Mouse (Mus musculus) macrophage (primary cell): ENCODE results near the gene Wdr60. TPM values are rescaled to one million over a fixed set of nuclear protein-coding genes. Genes with fewer than 3 reads are reported as not detected.

ENCODE experiments used
- H3K27ac ChIP-seq: fragments of 350-480 bp; formaldehyde crosslinking; 2 replicates; pipeline ENCODE4 v1.9.0; 2021
- H3K36me3 ChIP-seq: fragments of 350-480 bp; formaldehyde crosslinking; 2 replicates; pipeline ENCODE4 v1.9.0; 2021; ENCODE audit errors: inconsistent target
- H3K4me3 ChIP-seq: fragments of 350-480 bp; formaldehyde crosslinking; 2 replicates; pipeline ENCODE4 v1.9.0; 2021; ENCODE audit errors: inconsistent target
- H3K79me2 ChIP-seq: fragments of 350-480 bp; formaldehyde crosslinking; 2 replicates; pipeline ENCODE4 v1.9.0; 2021; ENCODE audit errors: inconsistent target
- WGBS: methylation state at CpG from one replicate; pipeline ENCODE4 v1.1.7; 2026; ENCODE audit warnings: inconsistent platforms; ENCODE audit not compliant: missing documents; 5-methylcytosine and 5-hydroxymethylcytosine counted together
- polyA plus RNA-seq: library from polyadenylated mRNA; stranded (reverse); fragments of 250-400 nt; gene quantifications from 3 replicates; pipeline ENCODE4 v1.2.4, GENCODE M21; 2018; ENCODE audit warnings: inconsistent platforms

The Wdr60 gene
- polyA plus RNA-seq, 1 experiment from 2014 or later, result 8.8 TPM

- H3K4me3 ChIP-seq, result no peak overlapping the region
- no peak overlapping the region for H3K27ac ChIP-seq
- H3K79me2 ChIP-seq, result no peaks in the 10 kb centered on the region
- H3K36me3 ChIP-seq, result no peaks in the 10 kb centered on the region
- 88% methylated on average over 6 of the region's 6 CpGs for WGBS
These were observed 79.4 kb downstream of the Wdr60 start for GRCm38 (mm10) chr12:116183212-116183935.

DNA sequence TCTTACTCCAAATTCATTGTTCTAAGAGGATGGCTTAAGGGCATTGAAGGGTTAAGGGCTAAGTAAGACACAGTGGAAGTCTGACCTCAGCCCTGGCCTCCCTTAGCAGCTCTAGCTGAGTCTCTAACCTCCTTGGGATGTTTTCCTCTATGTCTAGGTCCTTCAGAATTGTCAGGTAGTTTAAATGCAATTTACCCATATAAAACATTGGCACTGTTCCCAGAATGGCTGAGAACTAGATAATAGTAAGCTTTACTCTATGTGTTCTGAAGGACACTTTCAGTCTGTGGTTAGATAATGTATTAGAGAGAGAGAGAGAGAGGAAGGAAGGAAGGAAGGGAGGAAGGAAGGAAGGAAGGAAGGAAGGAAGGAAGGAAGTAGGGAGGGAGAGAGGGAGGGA, 80.4 kb downstream of the Wdr60 start:
- Histone ChIP-seq H3K36me3 (no peaks in the 10 kb centered on the region), H3K79me2 (no peaks in the 10 kb centered on the region), H3K27ac (no peak overlapping the region), H3K4me3 (no peak overlapping the region)

- no peaks in the 10 kb centered on the region for H3K36me3 ChIP-seq
- H3K4me3 ChIP-seq, result no peak overlapping the region
- WGBS, result 76% methylated on average over 4 of the region's 4 CpGs
- H3K79me2 ChIP-seq, result no peaks in the 10 kb centered on the region
- H3K27ac ChIP-seq, result no peak overlapping the region
These were observed 81.3 kb downstream of the Wdr60 start for GRCm38 (mm10) chr12:116181436-116182050.

DNA sequence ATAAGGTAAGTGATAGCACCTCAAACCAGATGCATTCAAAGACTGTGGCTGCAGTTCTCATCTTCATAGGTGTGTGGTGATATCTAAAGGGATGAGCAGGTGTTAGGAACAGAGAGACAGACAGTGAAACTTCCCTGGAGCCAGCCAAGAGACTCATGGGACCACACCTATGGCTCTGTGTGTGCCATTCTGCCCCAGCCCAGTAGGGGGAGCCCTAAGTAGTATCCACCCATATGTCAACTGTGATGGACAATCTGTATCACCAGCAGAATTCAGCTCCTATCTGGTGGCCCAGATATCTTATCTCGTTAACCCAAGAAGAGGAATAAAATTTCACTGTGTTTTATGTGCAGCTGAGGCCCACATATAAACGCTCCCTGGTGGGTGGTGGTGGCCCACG, 85.9 kb downstream of the Wdr60 start:
- no peak overlapping the region for H3K4me3 ChIP-seq
- WGBS, result 94% methylated on average over 3 of the region's 3 CpGs
- H3K36me3 ChIP-seq, result no peaks in the 10 kb centered on the region
- H3K79me2 ChIP-seq, result no peaks in the 10 kb centered on the region
- H3K27ac ChIP-seq, result no peak overlapping the region

DNA sequence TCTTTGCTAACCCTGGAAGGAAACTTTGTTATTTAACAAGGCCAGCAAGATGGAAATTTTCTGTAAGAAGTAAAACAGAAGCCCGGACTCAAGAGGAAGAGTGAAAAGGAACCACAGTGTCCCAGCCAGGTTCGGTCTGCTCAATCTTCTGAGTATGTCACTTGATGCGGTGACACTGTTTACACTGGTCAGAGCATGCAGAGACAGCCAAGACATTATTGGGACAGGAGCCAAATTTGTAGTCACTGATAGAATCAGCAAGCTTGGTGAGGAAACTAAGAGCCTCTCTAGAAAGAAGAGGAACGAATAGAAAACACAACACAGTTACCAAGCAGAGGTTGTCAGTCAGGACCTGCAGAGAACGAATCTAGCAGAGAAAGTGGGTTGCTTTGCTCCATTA, 93.2 kb downstream of the Wdr60 start:
- Histone ChIP-seq H3K27ac (no peak overlapping the region), H3K79me2 (no peaks in the 10 kb centered on the region), H3K4me3 (no peak overlapping the region), H3K36me3 (no peaks in the 10 kb centered on the region)
- 25% methylated on average over 5 of the region's 5 CpGs for WGBS

- Histone ChIP-seq H3K4me3 (no peak overlapping the region), H3K79me2 (no peaks in the 10 kb centered on the region), H3K27ac (no peak overlapping the region), H3K36me3 (no peaks in the 10 kb centered on the region)
These were observed 97.5 kb downstream of the Wdr60 start for GRCm38 (mm10) chr12:116165368-116165767.

DNA sequence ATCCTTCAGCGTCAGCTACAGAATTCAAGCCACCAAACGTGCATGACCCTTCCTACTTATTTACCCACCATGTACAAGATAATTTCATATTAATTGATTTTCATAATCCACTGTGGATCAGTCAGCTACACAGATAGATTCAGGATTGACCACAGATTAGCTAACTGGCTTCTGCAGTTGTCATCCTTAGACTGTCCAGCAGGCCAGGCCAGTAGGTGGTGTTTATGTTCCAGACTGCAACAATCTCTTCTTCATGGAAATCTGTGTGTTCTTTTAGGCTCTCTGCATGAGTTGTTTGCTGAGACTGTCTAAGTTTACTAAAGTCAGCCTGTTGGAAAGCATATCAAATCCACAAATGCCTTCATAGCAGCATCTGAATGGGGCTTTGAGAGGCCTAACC, 103.1 kb downstream of the Wdr60 start:
- H3K4me3 ChIP-seq, result no peak overlapping the region
- WGBS, result 100% methylated on average over 2 of the region's 2 CpGs

DNA sequence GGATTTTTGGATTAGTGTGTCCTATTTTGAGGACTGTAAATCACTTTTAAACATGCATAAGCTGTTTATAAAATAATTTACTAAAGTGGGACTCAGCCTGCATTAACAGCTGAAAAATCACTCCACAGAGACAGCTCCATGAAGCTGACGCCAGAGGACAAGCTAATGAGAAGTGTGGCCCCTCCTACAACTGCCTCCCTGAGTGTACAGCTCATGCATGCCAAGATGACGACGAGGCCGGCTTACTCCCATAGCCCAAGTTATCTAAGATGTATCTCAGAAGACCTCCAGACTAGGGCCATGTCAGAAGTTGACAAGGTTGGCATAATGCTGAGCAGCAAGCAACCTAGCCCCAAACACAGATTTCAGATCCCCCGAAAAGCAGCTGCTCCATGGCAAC, 103.6 kb downstream of the Wdr60 start:
- H3K4me3 ChIP-seq, result no peak overlapping the region
- WGBS, result 98% methylated on average over 5 of the region's 5 CpGs
- no peaks in the 10 kb centered on the region for H3K36me3 ChIP-seq
- no peak overlapping the region for H3K27ac ChIP-seq
- no peaks in the 10 kb centered on the region for H3K79me2 ChIP-seq

More for the DNA sequence above, 103.1 kb downstream of the Wdr60 start:
- no peaks in the 10 kb centered on the region for H3K36me3 ChIP-seq
- no peaks in the 10 kb centered on the region for H3K79me2 ChIP-seq
- no peak overlapping the region for H3K27ac ChIP-seq

DNA sequence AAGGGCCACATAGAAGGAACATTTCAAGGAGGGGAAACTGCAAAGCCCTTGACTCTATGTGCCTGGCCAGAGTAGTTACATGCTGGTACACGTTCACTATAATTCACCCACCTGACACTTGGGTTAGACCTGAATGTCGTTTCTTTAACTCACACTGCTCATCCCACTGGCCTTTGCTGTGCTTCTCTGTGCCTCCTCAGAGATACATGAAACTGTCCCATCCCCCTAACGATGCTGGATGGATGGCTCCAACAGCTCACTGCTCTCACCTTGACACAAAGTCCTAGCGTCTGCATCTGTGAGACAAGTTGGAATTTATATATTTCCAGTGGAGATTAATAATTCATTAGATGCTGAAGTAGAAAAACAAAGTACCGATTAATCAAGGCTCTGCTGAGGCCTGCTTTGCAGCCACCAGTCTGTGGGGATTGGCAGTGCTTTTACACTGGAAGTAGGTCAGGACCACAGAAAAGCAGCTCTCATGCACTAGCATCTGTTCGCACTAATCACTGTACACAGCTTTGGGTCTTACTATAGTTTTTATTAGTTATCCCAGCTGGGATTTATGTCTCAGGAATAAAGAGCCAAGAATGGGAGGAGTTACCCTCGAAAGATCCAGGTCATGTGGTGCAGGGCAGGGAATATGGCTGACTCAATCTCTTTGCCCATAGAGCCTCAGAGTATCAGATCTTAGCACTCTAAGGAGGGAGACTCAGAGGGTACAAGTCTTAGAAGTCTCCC, 105.9 kb downstream of the Wdr60 start:
- Histone ChIP-seq H3K79me2 (no peaks in the 10 kb centered on the region), H3K36me3 (no peaks in the 10 kb centered on the region), H3K27ac (no peak overlapping the region), H3K4me3 (no peak overlapping the region)
- 95% methylated on average over 7 of the region's 7 CpGs for WGBS

Other genes with a start within 250 kb of the Wdr60 start
- gene Zfp386, start 215.3 kb downstream of the Wdr60 start, polyA plus RNA-seq, result 16.7 to 37.7 TPM (median 19.2 TPM) in 3 replicates
- 0.23 to 0.37 TPM (median 0.35 TPM) in 3 replicates for gene Vipr2, start 185.3 kb downstream of the Wdr60 start, polyA plus RNA-seq
- gene Gm11027, start 12.4 kb upstream of the Wdr60 start, polyA plus RNA-seq, result not detected in 3 replicates
- gene Esyt2, start 18.2 kb upstream of the Wdr60 start, polyA plus RNA-seq, result 15.8 to 18.5 TPM (median 17.3 TPM) in 3 replicates
- 30.2 to 112 TPM (median 42.3 TPM) in 3 replicates for gene Ncapg2, start 142.4 kb upstream of the Wdr60 start, polyA plus RNA-seq
- gene Ptprn2, start 222.7 kb upstream of the Wdr60 start, polyA plus RNA-seq, result 0.06 TPM in 1 of 3 replicates, not detected in the others